Mouse (Mus musculus) ES-E14 (cell line): ENCODE measurements at regions not wholly inside any gene's neighbourhood (a gene's known extent, or its start where the extent isn't known, plus 50 kb on each side); places are given as distances from the start of the nearest gene placed in this dataset.

Experiments
- DNase-seq: peaks from one replicate; pipeline ENCODE4 v3.0.0-alpha.2; 2013; ENCODE audit warnings: low read depth, low spot score
- H3K27ac ChIP-seq: 2 replicates; pipeline ENCODE4 v1.5.1; 2012; ENCODE audit warnings: low read depth, mild to moderate bottlenecking, low read length, moderate library complexity, mixed read lengths; ENCODE audit not compliant: poor library complexity, insufficient read depth, severe bottlenecking
- H3K36me3 ChIP-seq: 2 replicates; pipeline ENCODE4 v1.6.1; 2012; ENCODE audit warnings: mild to moderate bottlenecking, low read length, moderate library complexity, mixed read lengths; ENCODE audit not compliant: control insufficient read depth, poor library complexity, insufficient read depth, severe bottlenecking
- H3K4me1 ChIP-seq, 2 experiments: fragments of 150-350 bp in 1 of 2; sonication (generic) in 1 of 2; 2 replicates each; pipeline ENCODE4 v1.6.1; 2012; ENCODE audit warnings: low read length in 2 of 2, mild to moderate bottlenecking in 1 of 2, mixed read lengths in 1 of 2; ENCODE audit not compliant: control insufficient read depth in 2 of 2, insufficient read depth in 2 of 2, poor library complexity in 1 of 2
- H3K4me3 ChIP-seq, 2 experiments: fragments of 150-350 bp in 1 of 2; sonication (generic) in 1 of 2; 2 replicates each; pipeline ENCODE4 v1.5.1; 2012; ENCODE audit warnings: low read length in 2 of 2, low read depth in 1 of 2, mild to moderate bottlenecking in 1 of 2, mixed read lengths in 1 of 2; ENCODE audit not compliant: insufficient read depth in 1 of 2, poor library complexity in 1 of 2, severe bottlenecking in 1 of 2
- H3K9ac ChIP-seq: 2 replicates; pipeline ENCODE4 v1.6.1; 2012; ENCODE audit warnings: low read depth, mild to moderate bottlenecking, low read length, mixed read lengths; ENCODE audit not compliant: poor library complexity, insufficient read depth, severe bottlenecking
- H3K9me3 ChIP-seq: fragments of 150-350 bp; sonication (generic); 2 replicates; pipeline ENCODE4 v1.6.1; 2012; ENCODE audit warnings: low read depth, mild to moderate bottlenecking, low read length; ENCODE audit not compliant: control insufficient read depth, insufficient read depth
- CHD2 ChIP-seq: IDR thresholded peaks from 2 replicates; pipeline ENCODE4 v1.6.1; 2014; ENCODE audit warnings: mild to moderate bottlenecking, low read depth, low read length, inconsistent platforms
- HCFC1 ChIP-seq: IDR thresholded peaks from 2 replicates; pipeline ENCODE4 v1.6.1; 2012; ENCODE audit warnings: low read length, inconsistent platforms, borderline replicate concordance; ENCODE audit not compliant: insufficient read depth
- MAFK ChIP-seq: IDR thresholded peaks from 2 replicates; pipeline ENCODE4 v1.6.1; 2014; ENCODE audit warnings: mild to moderate bottlenecking, low read depth, low read length, inconsistent platforms; ENCODE audit not compliant: insufficient read depth
- ZC3H11A ChIP-seq: IDR thresholded peaks from 2 replicates; pipeline ENCODE4 v1.6.1; 2012; ENCODE audit warnings: low read depth, mild to moderate bottlenecking, inconsistent platforms, low read length, borderline replicate concordance
- ZNF384 ChIP-seq: IDR thresholded peaks from 2 replicates; pipeline ENCODE4 v1.6.1; 2012; ENCODE audit warnings: low read depth, low read length, inconsistent platforms
- in situ Hi-C, 2 experiments: fragments of 600-800 bp; cut with MboI; formaldehyde crosslinking; loops; one replicate each; pipeline ENCODE4 v1.15.1; 2025; ENCODE audit warnings: low sequenced_read_pairs in 2 of 2, inconsistent platforms in 1 of 2; ENCODE audit not compliant: unreplicated experiment in 2 of 2

DNA sequence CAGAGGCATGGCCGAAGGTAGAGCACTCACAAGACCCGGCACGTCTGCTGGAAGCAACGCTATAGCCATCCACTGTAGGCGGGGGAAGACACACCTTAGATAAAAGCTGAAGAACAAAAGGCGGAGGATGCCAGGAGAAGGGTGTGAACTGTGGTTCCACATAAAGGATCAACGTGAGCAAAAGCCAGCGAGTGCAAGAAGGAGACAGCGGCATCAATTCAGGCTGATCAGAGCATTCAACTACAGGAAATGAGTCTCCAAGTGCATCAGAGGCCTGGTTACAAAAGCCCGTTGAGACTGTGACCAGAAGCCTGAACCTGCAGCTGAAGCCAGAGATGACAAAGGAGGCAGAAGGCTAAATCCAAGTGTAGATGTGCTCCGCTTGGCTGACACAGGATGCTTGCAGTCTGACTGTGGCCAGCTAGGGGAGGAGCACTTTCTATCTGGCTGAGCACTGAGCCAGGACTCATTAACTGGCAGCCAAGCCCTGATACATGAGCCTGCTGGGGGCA, 139.5 kb upstream of the Slc22a22 start:
- Histone ChIP-seq H3K27ac (no peak overlapping the region), H3K9me3 (no peaks in the 10 kb centered on the region), H3K9ac (no peak overlapping the region), H3K4me1 (no peaks in the 10 kb centered on the region), H3K4me3 (no peak overlapping the region), H3K36me3 (no peaks in the 10 kb centered on the region)
- peak; percentile 73 for DNase-seq
- in situ Hi-C loops, result no loop called here
- no peak for TF ChIP-seq ZNF384
- TF ChIP-seq HCFC1, result no peak

DNA sequence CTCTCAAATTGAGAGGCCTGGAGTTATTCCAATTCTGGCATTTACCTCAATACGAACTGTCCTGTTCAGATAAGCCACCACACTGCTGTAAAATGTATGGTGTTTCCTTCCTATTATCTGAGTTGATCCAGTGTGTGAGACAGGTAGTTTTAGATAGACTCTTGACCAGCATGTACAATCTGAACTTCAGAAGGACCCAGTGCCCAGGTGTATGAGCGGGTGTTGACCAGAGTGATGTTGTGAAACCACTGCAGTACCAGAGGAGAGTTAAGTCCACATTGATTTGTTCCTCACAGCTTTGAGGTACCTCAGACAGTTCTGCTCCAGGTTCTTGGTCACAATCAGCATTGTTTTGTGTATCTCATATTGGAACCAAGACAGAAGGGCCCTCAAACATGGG, 132.6 kb upstream of the Slc22a22 start:
- DNase-seq, result no peak
- H3K9ac ChIP-seq, result no peak overlapping the region
- H3K4me1 ChIP-seq, result no peaks in the 10 kb centered on the region
- TF ChIP-seq MAFK (no peak), CHD2 (no peak), HCFC1 (no peak), ZC3H11A (no peak), ZNF384 (no peak)
- no peaks in the 10 kb centered on the region for H3K36me3 ChIP-seq
- in situ Hi-C loops, result no loop called here
- H3K9me3 ChIP-seq, result no peaks in the 10 kb centered on the region
- no peak overlapping the region for H3K4me3 ChIP-seq
- H3K27ac ChIP-seq, result no peak overlapping the region

DNA sequence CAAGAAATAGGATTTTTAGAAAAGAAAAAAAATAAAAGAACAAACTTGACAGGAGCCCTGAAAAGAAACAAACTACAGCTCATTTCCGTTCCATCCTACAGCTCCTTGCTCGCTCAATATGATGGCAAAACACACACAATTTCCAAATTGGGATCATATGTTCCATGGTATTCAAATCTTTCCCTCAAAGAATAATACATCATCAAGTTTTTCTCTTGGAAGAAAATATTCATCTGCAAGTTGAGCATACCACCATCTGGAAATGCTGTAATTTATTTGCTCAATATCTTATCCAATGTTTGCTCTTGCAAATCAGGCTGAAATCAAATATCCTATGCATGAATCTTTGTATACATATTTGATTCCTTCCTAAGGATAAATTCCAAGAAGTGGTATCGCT, 131.1 kb upstream of the Slc22a22 start:
- Histone ChIP-seq H3K27ac (no peak overlapping the region), H3K4me3 (no peak overlapping the region), H3K4me1 (no peaks in the 10 kb centered on the region), H3K9ac (no peak overlapping the region), H3K9me3 (no peaks in the 10 kb centered on the region), H3K36me3 (no peaks in the 10 kb centered on the region)
- TF ChIP-seq ZC3H11A (no peak), MAFK (no peak), CHD2 (no peak), ZNF384 (no peak), HCFC1 (no peak)
- no peak for DNase-seq
- in situ Hi-C loops, result no loop called here

DNA sequence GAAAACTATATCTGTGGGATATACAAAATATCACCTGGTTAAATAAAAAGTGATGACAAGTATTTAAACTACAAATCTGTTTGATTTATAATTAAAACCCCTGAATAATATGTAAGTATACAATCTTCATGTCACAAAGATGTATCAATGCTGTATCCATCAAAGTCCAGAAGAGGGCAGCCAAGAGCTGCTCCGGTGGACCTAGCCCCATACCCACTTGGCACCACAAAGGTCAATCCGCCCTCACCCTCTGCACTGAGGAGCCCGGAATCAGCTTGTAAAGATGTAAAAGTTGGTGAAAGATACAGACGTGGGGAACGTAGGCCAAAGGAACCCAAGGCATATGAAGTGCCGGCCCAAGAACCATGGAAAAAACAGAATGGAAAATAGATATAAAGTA, 123.1 kb upstream of the Slc22a22 start:
- no peaks in the 10 kb centered on the region for H3K9me3 ChIP-seq

More for the DNA sequence above, 123.1 kb upstream of the Slc22a22 start:
- Histone ChIP-seq H3K9ac (no peak overlapping the region), H3K36me3 (no peaks in the 10 kb centered on the region), H3K4me1 (no peaks in the 10 kb centered on the region), H3K27ac (no peak overlapping the region), H3K4me3 (no peak overlapping the region)
- DNase-seq, result peak; percentile 34
- in situ Hi-C loops, result no loop called here
- TF ChIP-seq ZC3H11A, result peak; percentile 63; the same call in 1 of the 2 replicates
- TF ChIP-seq HCFC1, result no peak
- no peak for TF ChIP-seq CHD2
- TF ChIP-seq ZNF384, result no peak
- no peak for TF ChIP-seq MAFK
